Mouse (Mus musculus) adrenal gland, adult 2 months (tissue): ENCODE measurements at regions not wholly inside any gene's neighbourhood (a gene's known extent, or its start where the extent isn't known, plus 50 kb on each side); places are given as distances from the start of the nearest gene placed in this dataset.

Source experiments
- DNase-seq: peaks from one replicate; pipeline ENCODE4 v3.0.0; 2021

DNA sequence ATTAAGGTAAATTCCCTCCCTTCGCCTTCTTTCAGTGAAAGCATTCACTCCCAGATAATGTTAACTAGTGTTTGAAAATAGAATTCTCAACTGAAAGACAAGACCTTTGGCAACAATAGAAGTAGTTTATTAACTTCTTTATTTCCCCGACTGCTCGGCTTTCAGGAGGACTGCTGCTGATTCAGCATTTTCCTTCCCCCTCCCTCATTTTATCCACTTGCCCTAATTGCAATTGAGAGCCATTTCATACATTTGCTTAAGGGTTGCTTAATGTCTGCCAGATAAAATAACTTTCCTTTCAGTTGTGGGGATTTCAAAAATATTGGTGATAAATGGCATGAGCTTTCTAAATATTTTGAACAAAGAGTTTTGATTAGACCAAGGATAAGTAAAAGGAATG lies 744.5 kb downstream of the Brinp3 start:
- DNase-seq = no peak

DNA sequence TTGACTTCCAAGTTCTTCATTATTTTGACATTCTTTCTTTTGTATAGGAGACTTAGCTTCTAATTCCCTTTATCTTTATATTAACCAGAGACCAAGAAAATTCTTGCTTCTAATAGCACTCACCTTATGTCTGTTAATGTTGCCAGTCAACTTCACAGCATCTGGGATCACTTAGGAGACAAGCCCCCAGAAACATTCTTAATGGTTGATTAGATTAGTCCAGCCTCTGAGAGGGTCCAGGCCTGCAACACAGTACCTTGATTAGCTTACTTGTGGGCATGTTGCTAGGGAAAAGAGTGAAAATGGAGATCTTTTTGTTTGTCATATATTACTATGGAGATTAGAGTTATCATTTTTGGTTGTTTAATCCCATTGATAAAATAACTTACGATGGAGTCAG lies 778.8 kb downstream of the Brinp3 start:
- DNase-seq = no peak

DNA sequence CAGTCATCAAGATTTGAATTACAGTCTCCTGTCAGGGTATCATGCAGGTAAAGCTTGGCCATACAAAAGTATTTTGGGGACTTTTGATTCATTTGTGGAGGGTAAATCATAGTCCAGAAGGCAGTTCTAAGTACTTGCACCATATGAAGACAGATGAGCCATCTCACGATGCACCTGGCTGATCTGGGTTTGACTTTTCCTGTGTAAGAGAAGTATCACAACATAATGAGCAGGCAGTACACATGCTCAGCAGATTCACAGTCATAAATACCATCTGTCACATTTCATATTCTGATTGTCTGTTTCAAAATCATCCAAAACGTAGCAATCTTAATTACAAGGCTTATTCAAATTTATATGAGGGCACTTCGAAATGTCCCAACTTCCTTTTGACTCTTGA lies 796.6 kb downstream of the Brinp3 start:
- DNase-seq = no peak

DNA sequence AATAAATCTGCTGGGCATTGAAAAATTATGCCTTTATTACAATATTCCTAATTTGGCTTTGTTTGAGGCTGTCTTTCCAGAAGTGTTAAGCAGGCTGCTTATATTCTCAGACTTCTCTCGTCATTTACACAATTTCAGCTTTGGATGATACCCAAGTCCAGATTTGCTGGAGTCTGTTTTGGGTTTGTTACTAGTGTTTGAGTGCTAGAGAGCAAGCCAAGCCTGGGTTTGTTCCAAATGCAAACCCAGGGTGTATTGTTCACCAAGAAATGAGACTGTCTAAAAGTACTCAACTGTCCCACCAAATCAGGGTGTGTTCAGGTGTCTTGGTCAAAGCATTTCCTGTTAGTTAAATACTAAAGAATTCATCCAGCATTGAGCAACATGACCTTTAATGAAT lies 814.7 kb downstream of the Brinp3 start:
- DNase-seq = no peak

DNA sequence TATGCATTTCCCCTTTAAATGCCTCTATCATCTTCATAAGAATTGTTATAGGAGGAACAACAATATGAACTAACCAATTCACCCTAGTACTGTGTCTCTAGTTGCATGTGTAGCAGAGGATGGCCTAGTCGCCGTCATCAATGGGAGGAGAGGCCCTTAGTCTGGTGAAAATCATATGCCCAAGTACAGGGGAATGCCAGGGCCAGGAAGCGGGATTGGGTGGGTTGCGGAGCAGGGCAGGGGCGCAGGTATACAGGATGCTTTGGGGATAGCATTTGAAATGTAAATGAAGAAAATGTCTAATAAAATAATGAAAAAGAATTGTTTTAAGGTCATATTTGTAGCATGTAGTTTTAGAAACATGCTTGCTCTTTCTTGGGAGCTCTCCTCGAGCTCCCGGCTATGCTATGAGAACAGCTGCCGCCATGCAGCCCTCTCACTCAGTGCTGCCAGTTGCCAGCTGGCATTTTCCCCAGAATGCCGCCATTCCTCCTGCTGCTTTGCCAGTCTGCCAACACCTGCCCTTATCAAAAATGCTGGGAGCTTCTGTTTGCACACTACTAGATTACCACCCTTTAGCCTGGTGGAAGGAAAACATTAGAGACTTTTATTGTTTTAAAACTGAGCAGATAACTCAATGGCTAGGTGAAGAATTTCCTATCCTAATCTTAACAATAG lies 848.9 kb downstream of the Brinp3 start:
- DNase-seq = no peak

DNA sequence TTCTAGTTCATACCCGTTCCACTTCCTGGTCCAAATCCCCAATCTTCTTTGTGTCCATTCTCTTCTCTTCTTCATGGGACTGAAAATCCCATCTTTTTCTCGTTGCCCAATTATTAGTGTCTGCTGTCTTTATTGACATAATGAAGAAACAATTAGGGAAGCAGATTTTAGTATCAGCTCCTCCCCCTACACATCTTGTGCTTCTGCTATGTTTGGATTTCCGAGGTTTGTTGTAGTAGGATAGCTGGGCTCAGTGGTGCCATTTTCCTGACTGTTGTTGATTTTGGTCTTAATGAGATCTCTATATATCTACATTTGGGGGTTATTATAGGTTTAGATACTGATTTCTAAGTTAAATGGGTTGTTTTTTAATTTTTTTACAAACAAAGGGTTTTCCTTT lies 849.5 kb downstream of the Brinp3 start:
- no peak for DNase-seq
